Mouse (Mus musculus) neural tube, embryonic 15.5 days (tissue): ENCODE data around the gene Apeh. TPM values are rescaled to one million over a fixed set of nuclear protein-coding genes. Genes with fewer than 3 reads are reported as not detected.

Experiments
- ATAC-seq: fragments of 200-750 bp; cut with Nextera tagmentation; 2 replicates; pipeline ENCODE4 v1.8.0; 2017; ENCODE audit warnings: mild to moderate bottlenecking, moderate TSS enrichment, moderate library complexity; ENCODE audit not compliant: low FRiP score
- H3K27ac ChIP-seq: fragments of 300-500 bp; sonication (generic); replicated peaks from 2 replicates; pipeline ENCODE4 v1.5.1; 2015; ENCODE audit warnings: mild to moderate bottlenecking, inconsistent platforms
- H3K27me3 ChIP-seq: fragments of 300-500 bp; sonication (generic); replicated peaks from 2 replicates; pipeline ENCODE4 v1.6.1; 2015; ENCODE audit warnings: inconsistent platforms
- H3K36me3 ChIP-seq: fragments of 300-500 bp; sonication (generic); 2 replicates; pipeline ENCODE4 v1.6.1; 2015; ENCODE audit warnings: inconsistent platforms
- H3K4me1 ChIP-seq: fragments of 300-500 bp; sonication (generic); 2 replicates; pipeline ENCODE4 v1.6.1; 2015; ENCODE audit warnings: inconsistent platforms
- H3K4me2 ChIP-seq: fragments of 300-500 bp; sonication (generic); 2 replicates; pipeline ENCODE4 v1.6.1; 2015; ENCODE audit warnings: inconsistent platforms, mild to moderate bottlenecking, moderate library complexity
- H3K4me3 ChIP-seq: fragments of 300-500 bp; sonication (generic); replicated peaks from 2 replicates; pipeline ENCODE4 v1.5.1; 2015; ENCODE audit warnings: mild to moderate bottlenecking, inconsistent platforms
- H3K9ac ChIP-seq: fragments of 300-500 bp; sonication (generic); replicated peaks from 2 replicates; pipeline ENCODE4 v1.6.1; 2015; ENCODE audit warnings: mild to moderate bottlenecking, inconsistent platforms
- H3K9me3 ChIP-seq: fragments of 300-500 bp; sonication (generic); replicated peaks from 2 replicates; pipeline ENCODE4 v1.6.1; 2016; ENCODE audit warnings: inconsistent platforms
- WGBS: fragments of 180-500 bp; shearing (Covaris S2); methylation state at CpG from one replicate; pipeline ENCODE4 v1.1.7; 2015; ENCODE audit warnings: mixed read lengths; 5-methylcytosine and 5-hydroxymethylcytosine counted together
- polyA plus RNA-seq: library from polyadenylated mRNA; unstranded; fragments of >200 nt; fragmentation: Nextera tagmentation; extraction: Ambion mirVana; gene quantifications from 2 replicates; pipeline ENCODE4 v1.2.1, GENCODE M21; 2015

The Apeh gene
- polyA plus RNA-seq, 1 experiment from 2014 or later, result 52.3 TPM

- H3K36me3 ChIP-seq, result peaks cover 46% of the 10 kb centered on the region
- H3K4me3 ChIP-seq, result peak overlapping the region; percentile 70
- H3K27ac ChIP-seq, result no peak overlapping the region
- H3K9me3 ChIP-seq, result no peaks in the 10 kb centered on the region
- no peak for ATAC-seq
- no peaks in the 10 kb centered on the region for H3K27me3 ChIP-seq
- no peak overlapping the region; the same call in 1 of the 2 replicates for H3K9ac ChIP-seq
- H3K4me1 ChIP-seq, result peaks cover 35% of the 10 kb centered on the region
- H3K4me2 ChIP-seq, result peak overlapping the region; percentile 97
- WGBS, result 21% methylated on average over 3 of the region's 3 CpGs
Measured at GRCm38 (mm10) chr9:108095518-108095917, 1.1 kb upstream of the Apeh start.

- Histone ChIP-seq H3K4me3 (peak overlapping the region; percentile 70), H3K9ac (peak overlapping the region; percentile 83), H3K36me3 (peaks cover 51% of the 10 kb centered on the region), H3K27ac (peak overlapping the region; percentile 80), H3K4me1 (peaks cover 35% of the 10 kb centered on the region), H3K27me3 (no peaks in the 10 kb centered on the region), H3K9me3 (no peaks in the 10 kb centered on the region), H3K4me2 (peak overlapping the region; percentile 97)
- under 1% methylated on average over 16 of the region's 16 CpGs for WGBS
- peak; percentile 43 for ATAC-seq
Measured at GRCm38 (mm10) chr9:108094998-108095411, 599 bp upstream of the Apeh start.

DNA sequence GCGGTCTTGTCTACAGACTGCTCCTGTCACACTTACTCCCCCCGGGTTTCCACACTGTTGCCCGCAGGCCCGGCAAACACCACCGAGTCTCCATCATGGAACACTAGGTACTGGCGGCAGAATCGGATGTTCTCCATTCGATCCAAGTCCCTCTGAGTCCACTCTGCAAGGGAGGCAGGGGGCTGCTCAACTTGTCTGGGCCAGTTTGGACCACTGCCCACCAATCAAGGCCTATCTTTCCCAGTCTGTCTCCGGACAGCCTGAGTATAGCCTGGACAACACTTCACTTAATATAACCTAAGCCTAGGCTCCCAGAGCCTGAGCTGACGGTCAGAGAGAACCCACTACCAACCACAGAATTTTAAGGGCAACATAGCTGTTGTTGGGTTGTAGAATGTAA is 820 bp downstream of the Apeh start:
- H3K4me3 ChIP-seq, result peak overlapping the region; percentile 70
- WGBS, result 75% methylated on average over 10 of the region's 10 CpGs
- H3K9ac ChIP-seq, result peak overlapping the region; percentile 83
- H3K4me2 ChIP-seq, result peak overlapping the region; percentile 97
- peaks cover 35% of the 10 kb centered on the region for H3K4me1 ChIP-seq
- peak overlapping the region; percentile 80; the same call in 1 of the 2 replicates for H3K27ac ChIP-seq
- H3K27me3 ChIP-seq, result no peaks in the 10 kb centered on the region
- no peaks in the 10 kb centered on the region for H3K9me3 ChIP-seq
- no peak for ATAC-seq
- peaks cover 51% of the 10 kb centered on the region for H3K36me3 ChIP-seq

GRCm38 (mm10) chr9:108090611-108091120 is 3.7 kb downstream of the Apeh start:
- H3K4me1 ChIP-seq, result peaks cover 27% of the 10 kb centered on the region
- peaks cover 69% of the 10 kb centered on the region for H3K36me3 ChIP-seq
- no peak overlapping the region for H3K27ac ChIP-seq
- H3K4me3 ChIP-seq, result no peak overlapping the region
- H3K4me2 ChIP-seq, result no peak overlapping the region
- 97% methylated on average over 7 of the region's 7 CpGs for WGBS
- no peak overlapping the region for H3K9ac ChIP-seq
- ATAC-seq, result no peak
- no peaks in the 10 kb centered on the region for H3K27me3 ChIP-seq
- no peaks in the 10 kb centered on the region for H3K9me3 ChIP-seq

DNA sequence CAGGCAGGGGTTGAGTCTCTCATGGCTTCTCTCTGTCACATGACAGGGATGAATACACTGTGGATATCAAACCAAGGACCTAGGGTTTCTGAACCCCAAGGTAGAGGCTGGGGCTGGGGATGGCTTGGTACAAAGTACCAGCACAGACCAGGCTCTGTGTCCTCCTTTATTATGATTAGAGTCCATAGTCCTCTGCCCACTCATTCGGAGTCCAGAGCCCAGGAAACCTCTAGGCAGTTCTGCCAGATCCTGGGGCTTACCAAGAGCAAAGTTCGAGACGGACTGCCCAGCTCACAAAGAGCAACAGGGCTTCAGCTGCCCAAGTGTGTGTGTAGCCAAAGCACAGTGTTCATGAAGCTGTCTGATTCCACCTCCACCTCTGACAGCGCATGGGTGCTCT is 9.1 kb downstream of the Apeh start:
- H3K4me3 ChIP-seq, result no peak overlapping the region
- H3K9ac ChIP-seq, result no peak overlapping the region
- no peaks in the 10 kb centered on the region for H3K9me3 ChIP-seq
- H3K36me3 ChIP-seq, result peaks cover 64% of the 10 kb centered on the region
- WGBS, result 90% methylated on average over 4 of the region's 4 CpGs
- H3K27ac ChIP-seq, result no peak overlapping the region
- peaks cover 12% of the 10 kb centered on the region for H3K4me1 ChIP-seq
- H3K4me2 ChIP-seq, result no peak overlapping the region
- ATAC-seq, result no peak
- H3K27me3 ChIP-seq, result peaks cover 46% of the 10 kb centered on the region

GRCm38 (mm10) chr9:108083561-108083960 is 10.8 kb downstream of the Apeh start:
- Histone ChIP-seq H3K36me3 (peaks cover 47% of the 10 kb centered on the region), H3K9ac (no peak overlapping the region)
- WGBS, result 86% methylated on average over 6 of the region's 6 CpGs

GRCm38 (mm10) chr9:108082988-108083431 is 11.4 kb downstream of the Apeh start, which contains the start of gene Rnf123:
Gene Rnf123, minus strand, starts transcription at chr9:108083346.
- Histone ChIP-seq H3K4me3 (peak within 1 kb of the TSS; percentile 19), H3K9ac (0 out of 2 replicates have a peak within 1 kb of the TSS, but pooled peaks have one; percentile 15), H3K4me2 (peak within 1 kb of the TSS; percentile 45), H3K36me3 (peaks cover 41% of the 10 kb centered on the region), H3K27me3 (peaks cover 46% of the 10 kb centered on the region), H3K27ac (no peak within 1 kb of the TSS), H3K9me3 (no peaks in the 10 kb centered on the region), H3K4me1 (peaks cover 24% of the 10 kb centered on the region)
- WGBS, result 35% methylated on average over 12 of the region's 12 CpGs
- no peak for ATAC-seq

More at GRCm38 (mm10) chr9:108083561-108083960, 10.8 kb downstream of the Apeh start:
- Histone ChIP-seq H3K27ac (no peak overlapping the region), H3K27me3 (peaks cover 46% of the 10 kb centered on the region), H3K4me1 (peaks cover 19% of the 10 kb centered on the region), H3K4me3 (no peak overlapping the region), H3K4me2 (no peak overlapping the region), H3K9me3 (no peaks in the 10 kb centered on the region)
- ATAC-seq, result no peak

DNA sequence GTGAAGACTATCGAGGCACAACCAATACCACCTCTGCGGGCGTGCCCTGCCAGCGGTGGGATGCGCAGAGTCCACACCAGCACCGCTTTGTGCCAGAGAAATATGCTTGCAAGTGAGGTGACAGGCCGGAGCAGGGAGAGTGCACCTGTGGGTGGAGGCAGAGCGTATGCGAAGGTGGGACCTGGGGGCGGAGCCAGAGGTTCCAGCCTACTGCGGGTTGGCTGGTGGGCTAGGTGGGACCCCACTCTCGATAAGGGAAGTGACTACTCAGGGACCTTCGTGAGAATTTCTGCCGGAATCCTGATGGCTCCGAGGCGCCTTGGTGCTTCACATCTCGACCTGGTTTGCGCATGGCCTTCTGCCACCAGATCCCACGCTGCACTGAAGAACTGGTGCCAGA is 11.9 kb downstream of the Apeh start:
- peaks cover 46% of the 10 kb centered on the region for H3K27me3 ChIP-seq
- H3K9ac ChIP-seq, result 0 out of 2 replicates have a peak overlapping the region, but pooled peaks have one; percentile 15
- no peak for ATAC-seq
- no peaks in the 10 kb centered on the region for H3K9me3 ChIP-seq
- H3K27ac ChIP-seq, result no peak overlapping the region
- 6% methylated on average over 19 of the region's 19 CpGs for WGBS
- peak overlapping the region; percentile 19 for H3K4me3 ChIP-seq
- H3K4me2 ChIP-seq, result peak overlapping the region; percentile 45
- H3K4me1 ChIP-seq, result peaks cover 29% of the 10 kb centered on the region
- peaks cover 37% of the 10 kb centered on the region for H3K36me3 ChIP-seq

GRCm38 (mm10) chr9:108080168-108080567 is 14.2 kb downstream of the Apeh start, which contains the start of gene Mst1:
Gene Mst1, plus strand, starts transcription at chr9:108080436.
- WGBS, result 76% methylated on average over 5 of the region's 5 CpGs
- ATAC-seq, result no peak

GRCm38 (mm10) chr9:108073141-108073930 is 21.1 kb downstream of the Apeh start:
- ATAC-seq, result no peak
- H3K27me3 ChIP-seq, result no peaks in the 10 kb centered on the region
- H3K9me3 ChIP-seq, result no peaks in the 10 kb centered on the region
- H3K36me3 ChIP-seq, result peaks cover 22% of the 10 kb centered on the region
- H3K9ac ChIP-seq, result no peak overlapping the region
- peaks cover 8% of the 10 kb centered on the region for H3K4me1 ChIP-seq
- H3K27ac ChIP-seq, result no peak overlapping the region
- H3K4me2 ChIP-seq, result no peak overlapping the region
- WGBS, result 64% methylated on average over 7 of the region's 7 CpGs
- no peak overlapping the region for H3K4me3 ChIP-seq

More at GRCm38 (mm10) chr9:108080168-108080567, 14.2 kb downstream of the Apeh start, which contains the start of gene Mst1:
- Histone ChIP-seq H3K9ac (peak within 1 kb of the TSS; percentile 76), H3K27me3 (peaks cover 44% of the 10 kb centered on the region), H3K4me1 (peaks cover 29% of the 10 kb centered on the region), H3K9me3 (no peaks in the 10 kb centered on the region), H3K4me2 (peak within 1 kb of the TSS; percentile 92), H3K36me3 (peaks cover 13% of the 10 kb centered on the region), H3K4me3 (peak within 1 kb of the TSS; percentile 61), H3K27ac (no peak within 1 kb of the TSS)

- H3K4me1 ChIP-seq, result no peaks in the 10 kb centered on the region
- H3K36me3 ChIP-seq, result peaks cover 23% of the 10 kb centered on the region
- ATAC-seq, result no peak
- H3K4me3 ChIP-seq, result no peak overlapping the region
- H3K27me3 ChIP-seq, result no peaks in the 10 kb centered on the region
- no peak overlapping the region for H3K9ac ChIP-seq
- no peak overlapping the region for H3K4me2 ChIP-seq
- H3K27ac ChIP-seq, result no peak overlapping the region
- WGBS, result 78% methylated on average over 9 of the region's 9 CpGs
- H3K9me3 ChIP-seq, result no peaks in the 10 kb centered on the region
Measured at GRCm38 (mm10) chr9:108072481-108072924, 21.9 kb downstream of the Apeh start.
